Mouse (Mus musculus): ENCODE results near the gene Vps8. TPM values are rescaled to one million over a fixed set of nuclear protein-coding genes. Genes with fewer than 3 reads are reported as not detected.
A peak's percentile ranks its signal among the peaks of the same experiment; 100 is the strongest.

The Vps8 gene
- polyA plus RNA-seq (2015; fragmentation: Nextera tagmentation; extraction: Ambion mirVana) = 2.1 and 3.1 TPM in 2 replicates

GRCm38 (mm10) chr16:21422645-21423545 is at the start of gene Vps8:
Vps8 (plus strand) TSS chr16:21423118.
- peak within 1 kb of the TSS; percentile 87 for H3K27ac ChIP-seq (ENCODE audit: low read depth)
- WGBS (ENCODE audit: insufficient replicate concordance) = 1% methylated on average over 59 of the region's 71 CpGs
- peak within 1 kb of the TSS; percentile 78 for H3K4me3 ChIP-seq (ENCODE audit: low read depth, low read length)
- H3K27me3 ChIP-seq (ENCODE audit: insufficient read depth, low read length) = no peaks in the 10 kb centered on the region
- peaks cover 5% of the 10 kb centered on the region for H3K4me1 ChIP-seq (ENCODE audit: insufficient read depth)
- DNase-seq (peak; percentile 95), ATAC-seq (peak; percentile 97)
- H3K36me3 ChIP-seq (replicated peaks; ENCODE audit: insufficient read depth, low read length) = no peaks in the 10 kb centered on the region
- peak within 1 kb of the TSS; percentile 98 for H3K4me2 ChIP-seq (ENCODE audit: low read depth, low read length)
- TF ChIP-seq CTCF (IDR thresholded peaks at IDR 0.05; ENCODE audit: low read depth) (peak; percentile 31; the same call in 1 of the 2 replicates), EP300 (IDR thresholded peaks at IDR 0.05; ENCODE audit: low read depth) (no peak)
- H3K9ac ChIP-seq (replicated peaks) = peak within 1 kb of the TSS; percentile 78
- H3K9me3 ChIP-seq (ENCODE audit: low read length) = no peaks in the 10 kb centered on the region

DNA sequence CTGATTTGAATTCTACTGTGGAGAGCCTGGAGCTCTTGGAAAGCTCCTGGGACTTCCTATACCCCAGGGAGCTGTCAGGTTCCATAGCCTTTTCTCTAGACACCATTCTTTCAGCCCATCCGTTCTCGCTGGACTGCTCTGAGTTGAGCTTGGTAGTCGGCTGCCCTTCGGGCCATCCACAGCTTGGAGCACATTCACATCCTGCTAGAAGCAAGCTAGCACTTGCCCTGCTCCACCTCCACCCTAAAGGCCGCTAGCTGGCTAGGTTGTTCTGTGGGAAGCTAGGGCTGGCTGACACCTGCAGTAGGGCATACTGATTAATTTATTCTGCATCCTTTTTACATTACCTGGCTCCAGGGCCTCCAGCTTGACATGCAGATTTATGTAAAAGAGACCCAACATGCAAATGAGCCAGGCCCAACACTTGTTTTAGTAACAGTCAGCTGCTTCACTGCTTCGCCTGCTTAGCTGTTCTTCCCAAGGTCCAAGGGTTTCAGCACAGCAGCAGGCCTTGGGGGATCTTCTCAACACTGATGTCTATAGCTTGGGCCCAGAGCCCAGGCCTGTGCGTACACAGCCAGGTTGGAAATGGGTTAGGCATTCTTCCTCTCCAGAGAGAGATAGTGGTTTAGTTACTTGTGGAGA is 49.5 kb upstream of the Vps8 start:
- Histone ChIP-seq H3K27me3 (ENCODE audit: insufficient read depth, low read length) (no peaks in the 10 kb centered on the region), H3K4me2 (ENCODE audit: low read depth, low read length) (no peak overlapping the region), H3K9ac (replicated peaks) (no peak overlapping the region), H3K4me1 (ENCODE audit: insufficient read depth) (no peaks in the 10 kb centered on the region), H3K36me3 (replicated peaks; ENCODE audit: insufficient read depth, low read length) (no peaks in the 10 kb centered on the region), H3K9me3 (ENCODE audit: low read length) (no peaks in the 10 kb centered on the region), H3K4me3 (ENCODE audit: low read depth, low read length) (no peak overlapping the region), H3K27ac (ENCODE audit: low read depth) (no peak overlapping the region)
- TF ChIP-seq EP300 (IDR thresholded peaks at IDR 0.05; ENCODE audit: low read depth) = no peak
- no peak for TF ChIP-seq CTCF (IDR thresholded peaks at IDR 0.05; ENCODE audit: low read depth)
- WGBS (ENCODE audit: insufficient replicate concordance) = 72% methylated on average over 7 of the region's 7 CpGs
- ATAC-seq = no peak
- DNase-seq = no peak

DNA sequence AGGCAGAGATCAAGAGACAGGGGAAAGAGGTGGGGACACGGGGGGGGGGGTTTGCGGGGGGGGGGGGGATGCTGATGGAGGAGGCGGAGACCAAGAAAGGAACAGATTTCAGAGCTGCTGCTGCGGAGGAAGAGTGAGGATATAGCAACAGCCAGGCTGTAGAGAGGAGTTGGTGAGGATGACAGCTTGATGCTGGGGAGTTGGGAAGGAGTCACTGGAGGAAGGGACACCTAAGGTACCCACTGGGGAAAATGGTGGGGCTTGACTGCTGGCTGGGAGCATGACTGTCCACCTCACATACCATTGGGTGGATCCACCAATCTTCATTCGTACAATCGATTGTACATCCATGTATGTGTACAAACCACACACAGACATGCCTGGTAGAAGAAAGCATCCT is 48.9 kb upstream of the Vps8 start:
- Histone ChIP-seq H3K4me1 (ENCODE audit: insufficient read depth) (no peaks in the 10 kb centered on the region), H3K27ac (ENCODE audit: low read depth) (no peak overlapping the region), H3K36me3 (replicated peaks; ENCODE audit: insufficient read depth, low read length) (no peaks in the 10 kb centered on the region), H3K9ac (replicated peaks) (no peak overlapping the region), H3K4me2 (ENCODE audit: low read depth, low read length) (no peak overlapping the region), H3K27me3 (ENCODE audit: insufficient read depth, low read length) (no peaks in the 10 kb centered on the region), H3K4me3 (ENCODE audit: low read depth, low read length) (no peak overlapping the region), H3K9me3 (ENCODE audit: low read length) (no peaks in the 10 kb centered on the region)
- WGBS (ENCODE audit: insufficient replicate concordance) = 81% methylated on average over 3 of the region's 6 CpGs
- no peak for DNase-seq
- TF ChIP-seq CTCF (IDR thresholded peaks at IDR 0.05; ENCODE audit: low read depth) = no peak
- no peak for TF ChIP-seq EP300 (IDR thresholded peaks at IDR 0.05; ENCODE audit: low read depth)
- no peak for ATAC-seq

DNA sequence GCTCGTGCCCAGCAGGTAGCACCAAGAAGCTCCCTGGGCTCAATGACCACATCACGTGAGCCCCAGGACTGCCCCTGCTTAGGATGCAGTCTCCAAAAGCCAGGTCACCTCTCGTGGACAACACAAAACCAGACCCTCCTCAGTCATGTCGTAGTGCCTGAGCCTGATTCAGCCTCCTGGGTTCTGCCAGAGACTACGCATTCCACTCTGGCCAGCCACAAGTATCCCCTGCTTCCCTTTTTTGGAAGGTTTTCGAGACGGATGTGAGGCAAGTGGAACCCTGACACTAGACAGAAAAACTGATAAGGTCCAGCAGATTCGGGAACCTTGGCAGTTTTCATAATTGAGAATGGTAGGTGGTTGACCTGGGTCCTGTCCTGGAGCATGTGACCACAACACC is 47.8 kb upstream of the Vps8 start:
- H3K4me3 ChIP-seq (ENCODE audit: low read depth, low read length) = no peak overlapping the region
- 55% methylated on average over 8 of the region's 8 CpGs for whole genome bisulfite sequencing (ENCODE audit: insufficient replicate concordance)
- H3K4me2 ChIP-seq (ENCODE audit: low read depth, low read length) = no peak overlapping the region
- H3K4me1 ChIP-seq (ENCODE audit: insufficient read depth) = no peaks in the 10 kb centered on the region
- H3K9ac ChIP-seq (replicated peaks) = no peak overlapping the region
- H3K9me3 ChIP-seq (ENCODE audit: low read length) = no peaks in the 10 kb centered on the region
- TF ChIP-seq CTCF (IDR thresholded peaks at IDR 0.05; ENCODE audit: low read depth) (no peak), EP300 (IDR thresholded peaks at IDR 0.05; ENCODE audit: low read depth) (no peak)
- H3K27ac ChIP-seq (ENCODE audit: low read depth) = no peak overlapping the region
- ATAC-seq (no peak), DNase-seq (no peak)
- H3K27me3 ChIP-seq (ENCODE audit: insufficient read depth, low read length) = no peaks in the 10 kb centered on the region
- H3K36me3 ChIP-seq (replicated peaks; ENCODE audit: insufficient read depth, low read length) = no peaks in the 10 kb centered on the region

DNA sequence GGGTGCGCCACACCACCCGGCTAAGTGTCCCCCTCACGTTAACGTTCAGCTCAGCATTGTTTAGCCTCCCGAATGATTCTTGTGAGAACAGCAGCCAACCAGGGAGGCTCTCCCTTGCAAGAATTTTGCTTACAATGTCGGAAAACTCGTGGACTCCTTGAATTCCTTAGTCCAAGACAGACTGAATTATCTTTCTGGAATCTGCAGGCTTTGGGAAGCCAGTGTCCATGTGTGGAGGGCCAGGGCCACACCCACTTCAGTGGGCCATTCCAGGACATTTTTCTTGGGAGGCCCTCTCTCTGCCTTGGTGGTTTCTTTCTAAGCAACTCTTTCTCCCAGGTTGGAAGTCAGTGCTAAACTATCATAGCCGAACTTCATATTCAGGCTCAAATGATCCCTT is 46.6 kb upstream of the Vps8 start:
- H3K9me3 ChIP-seq (ENCODE audit: low read length) = no peaks in the 10 kb centered on the region
- ATAC-seq = no peak
- no peaks in the 10 kb centered on the region for H3K4me1 ChIP-seq (ENCODE audit: insufficient read depth)
- H3K4me2 ChIP-seq (ENCODE audit: low read depth, low read length) = no peak overlapping the region
- DNase-seq = no peak
- no peaks in the 10 kb centered on the region for H3K36me3 ChIP-seq (replicated peaks; ENCODE audit: insufficient read depth, low read length)
- TF ChIP-seq CTCF (IDR thresholded peaks at IDR 0.05; ENCODE audit: low read depth) (no peak), EP300 (IDR thresholded peaks at IDR 0.05; ENCODE audit: low read depth) (no peak)
- 76% methylated on average over 8 of the region's 8 CpGs for whole genome bisulfite sequencing (ENCODE audit: insufficient replicate concordance)
- H3K27me3 ChIP-seq (ENCODE audit: insufficient read depth, low read length) = no peaks in the 10 kb centered on the region
- no peak overlapping the region for H3K27ac ChIP-seq (ENCODE audit: low read depth)
- H3K9ac ChIP-seq (replicated peaks) = no peak overlapping the region
- no peak overlapping the region for H3K4me3 ChIP-seq (ENCODE audit: low read depth, low read length)

GRCm38 (mm10) chr16:21376949-21377604 is 45.8 kb upstream of the Vps8 start:
- Histone ChIP-seq H3K4me1 (ENCODE audit: insufficient read depth) (no peaks in the 10 kb centered on the region), H3K9me3 (ENCODE audit: low read length) (no peaks in the 10 kb centered on the region), H3K9ac (replicated peaks) (no peak overlapping the region), H3K4me2 (ENCODE audit: low read depth, low read length) (no peak overlapping the region), H3K36me3 (replicated peaks; ENCODE audit: insufficient read depth, low read length) (no peaks in the 10 kb centered on the region), H3K27ac (ENCODE audit: low read depth) (no peak overlapping the region), H3K4me3 (ENCODE audit: low read depth, low read length) (no peak overlapping the region), H3K27me3 (ENCODE audit: insufficient read depth, low read length) (no peaks in the 10 kb centered on the region)
- DNase-seq (no peak), ATAC-seq (no peak)
- no peak for TF ChIP-seq CTCF (IDR thresholded peaks at IDR 0.05; ENCODE audit: low read depth)
- TF ChIP-seq EP300 (IDR thresholded peaks at IDR 0.05; ENCODE audit: low read depth) = no peak
- WGBS (ENCODE audit: insufficient replicate concordance) = 67% methylated on average over 7 of the region's 7 CpGs
